Mouse (Mus musculus) liver, embryonic 14.5 days (tissue): Measurements from ENCODE around the gene Sertad4. TPM values are rescaled to one million over a fixed set of nuclear protein-coding genes. Genes with fewer than 3 reads are reported as not detected.

Source experiments
- ATAC-seq: fragments of 200-750 bp; cut with Nextera tagmentation; 2 replicates; pipeline ENCODE4 v1.8.0; 2017; ENCODE audit warnings: moderate number of reproducible peaks, mild to moderate bottlenecking, moderate library complexity; ENCODE audit not compliant: insufficient read depth
- DNase-seq, 3 experiments: peaks; one replicate each; pipeline ENCODE4 v3.0.0-alpha.2; 2012 to 2013; ENCODE audit warnings: low read depth in 3 of 3, low spot score in 3 of 3
- H3K27ac ChIP-seq: fragments of 300-500 bp; sonication (generic); 2 replicates; pipeline ENCODE4 v1.5.1; 2014; ENCODE audit warnings: moderate library complexity, mild to moderate bottlenecking, control low read depth, inconsistent platforms
- H3K27me3 ChIP-seq: fragments of 300-500 bp; sonication (generic); 2 replicates; pipeline ENCODE4 v1.6.1; 2014; ENCODE audit warnings: mild to moderate bottlenecking, low read length, moderate library complexity; ENCODE audit not compliant: control insufficient read depth, insufficient read depth
- H3K36me3 ChIP-seq: fragments of 300-500 bp; sonication (generic); replicated peaks from 2 replicates; pipeline ENCODE4 v1.6.1; 2014; ENCODE audit warnings: low read depth; ENCODE audit not compliant: control insufficient read depth, insufficient read depth
- H3K4me1 ChIP-seq, 2 experiments: fragments of 200-500 bp in 1 of 2; fragments of 300-500 bp in 1 of 2; sonication (generic) in 1 of 2; replicated peaks; 2 replicates each; pipeline ENCODE4 v1.6.1; 2012 to 2014; ENCODE audit warnings: antibody characterized with exemption in 1 of 2, inconsistent platforms in 1 of 2, low read length in 1 of 2; ENCODE audit not compliant: control insufficient read depth in 2 of 2, insufficient read depth in 2 of 2
- H3K4me2 ChIP-seq: fragments of 300-500 bp; sonication (generic); 2 replicates; pipeline ENCODE4 v1.6.1; 2014; ENCODE audit warnings: low read depth, mild to moderate bottlenecking, control low read depth, moderate library complexity
- H3K4me3 ChIP-seq, 2 experiments: fragments of 200-500 bp in 1 of 2; fragments of 300-500 bp in 1 of 2; sonication (generic) in 1 of 2; 2 replicates each; pipeline ENCODE4 v1.5.1; 2012 to 2014; ENCODE audit warnings: low read depth in 2 of 2, low read length in 2 of 2, mild to moderate bottlenecking in 2 of 2, control low read depth in 1 of 2, inconsistent platforms in 1 of 2, moderate library complexity in 1 of 2; ENCODE audit not compliant: insufficient read depth in 1 of 2
- H3K9ac ChIP-seq: fragments of 300-500 bp; sonication (generic); replicated peaks from 2 replicates; pipeline ENCODE4 v1.6.1; 2014; ENCODE audit warnings: mild to moderate bottlenecking, control low read depth, moderate library complexity
- H3K9me3 ChIP-seq: fragments of 300-500 bp; sonication (generic); 2 replicates; pipeline ENCODE4 v1.6.1; 2016; ENCODE audit warnings: low read length, mixed read lengths; ENCODE audit not compliant: control insufficient read depth
- CTCF ChIP-seq: IDR thresholded peaks from 2 replicates; pipeline ENCODE4 v1.5.1; 2016; ENCODE audit warnings: antibody characterized with exemption, low read depth, control low read depth
- EP300 ChIP-seq: IDR thresholded peaks from 2 replicates; pipeline ENCODE4 v1.6.1; 2016; ENCODE audit warnings: antibody characterized with exemption, low read depth
- WGBS: fragments of 180-500 bp; shearing (Covaris S2); extraction: QIAGEN DNeasy Blood & Tissue Kit; methylation state at CpG from one replicate; pipeline ENCODE4 v1.1.7; 2014; ENCODE audit not compliant: insufficient replicate concordance; 5-methylcytosine and 5-hydroxymethylcytosine counted together
- polyA plus RNA-seq, 2 experiments: library from polyadenylated mRNA; depleted of rRNA in 1 of 2; stranded (reverse) in 1 of 2; unstranded in 1 of 2; fragments of >200 nt; fragmentation: Nextera tagmentation in 1 of 2; extraction: Ambion mirVana in 1 of 2; gene quantifications; 2 replicates each; pipeline versions ENCODE4 v1.2.1 to v1.2.3; 2012 to 2014

The Sertad4 gene
- polyA plus RNA-seq, 2 experiments: 0.19 to 0.37 TPM

DNA sequence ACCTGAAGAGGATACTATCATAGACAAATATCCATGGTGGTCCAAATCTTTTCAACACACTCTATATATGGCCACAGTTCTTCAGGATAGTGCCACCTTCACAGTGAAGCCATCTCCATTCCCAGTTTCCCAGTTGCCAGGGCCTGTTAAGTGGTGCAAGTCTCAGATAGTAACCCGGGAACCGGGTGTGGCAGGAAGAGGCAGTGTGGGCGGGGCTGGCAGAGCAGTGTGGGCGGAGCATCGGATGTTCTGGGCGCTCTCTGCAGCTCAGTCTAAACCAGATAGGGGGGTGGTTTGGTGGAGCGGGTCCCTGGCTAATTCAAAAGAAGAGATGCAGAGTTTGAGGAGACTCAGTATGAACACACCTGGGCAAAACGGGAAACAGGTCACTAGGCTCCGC is 29.8 kb downstream of the Sertad4 start:
- no peak overlapping the region for H3K4me2 ChIP-seq
- no peak overlapping the region for H3K9ac ChIP-seq
- ATAC-seq (peak; percentile 75), DNase-seq (peak; percentile 17 to 39 (median 30))
- H3K36me3 ChIP-seq: no peaks in the 10 kb centered on the region
- no peak overlapping the region for H3K27ac ChIP-seq
- H3K4me3 ChIP-seq: no peak overlapping the region
- no peaks in the 10 kb centered on the region for H3K27me3 ChIP-seq
- 15% methylated on average over 9 of the region's 9 CpGs for WGBS
- TF ChIP-seq CTCF (no peak), EP300 (no peak)
- no peaks in the 10 kb centered on the region for H3K9me3 ChIP-seq
- H3K4me1 ChIP-seq: no peaks in the 10 kb centered on the region; a peak in 1 of 4 replicates

DNA sequence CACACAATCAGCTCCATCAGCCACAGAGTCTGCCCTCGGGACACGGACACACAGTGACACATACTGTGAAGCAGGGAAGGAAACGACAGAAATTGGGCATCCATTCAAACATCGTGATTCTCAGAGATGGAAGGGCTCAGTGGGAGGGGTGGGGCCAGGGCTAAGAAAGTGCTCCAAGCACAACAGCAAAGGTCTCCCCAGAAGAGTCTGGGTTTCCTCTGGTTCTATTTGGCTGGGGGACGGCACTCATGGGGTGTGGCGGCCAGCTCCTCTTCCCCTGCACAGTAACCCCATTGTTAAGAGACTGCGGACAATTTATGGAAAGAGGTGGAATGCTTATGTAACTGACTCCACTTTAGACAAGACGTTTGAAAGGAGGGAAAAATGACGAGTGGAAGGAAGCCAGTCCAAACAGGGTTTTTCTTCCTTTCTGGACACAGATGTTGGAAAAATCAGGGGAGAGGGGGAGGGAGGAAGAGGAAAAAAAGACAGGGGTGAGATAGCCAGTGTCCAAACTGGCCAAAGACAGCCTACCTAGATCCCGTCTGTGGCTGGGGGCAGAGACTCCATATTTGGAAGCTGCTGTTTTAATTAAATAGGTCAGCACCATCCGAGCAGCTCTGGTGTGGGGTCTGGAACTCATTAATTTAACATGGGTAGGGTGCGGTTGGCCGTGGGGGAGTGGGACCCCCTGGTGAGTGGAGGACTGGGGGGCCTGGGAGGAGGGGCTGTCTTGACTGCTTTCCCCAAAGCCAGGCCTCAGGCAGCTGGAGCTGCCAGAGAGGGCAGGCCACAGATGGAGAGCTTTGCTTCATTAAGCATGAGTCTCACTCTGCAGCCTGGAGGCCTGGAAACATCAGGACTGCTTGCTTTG is 32.7 kb downstream of the Sertad4 start:
- H3K4me1 ChIP-seq: no peaks in the 10 kb centered on the region; a peak in 1 of 4 replicates
- TF ChIP-seq CTCF: no peak
- TF ChIP-seq EP300: no peak
- 47% methylated on average over 13 of the region's 13 CpGs for WGBS
- no peak for DNase-seq
- no peak overlapping the region for H3K27ac ChIP-seq
- no peaks in the 10 kb centered on the region for H3K36me3 ChIP-seq
- H3K9ac ChIP-seq: no peak overlapping the region
- no peak for ATAC-seq
- H3K4me3 ChIP-seq: no peak overlapping the region
- no peaks in the 10 kb centered on the region for H3K27me3 ChIP-seq
- no peak overlapping the region for H3K4me2 ChIP-seq
- H3K9me3 ChIP-seq: no peaks in the 10 kb centered on the region

DNA sequence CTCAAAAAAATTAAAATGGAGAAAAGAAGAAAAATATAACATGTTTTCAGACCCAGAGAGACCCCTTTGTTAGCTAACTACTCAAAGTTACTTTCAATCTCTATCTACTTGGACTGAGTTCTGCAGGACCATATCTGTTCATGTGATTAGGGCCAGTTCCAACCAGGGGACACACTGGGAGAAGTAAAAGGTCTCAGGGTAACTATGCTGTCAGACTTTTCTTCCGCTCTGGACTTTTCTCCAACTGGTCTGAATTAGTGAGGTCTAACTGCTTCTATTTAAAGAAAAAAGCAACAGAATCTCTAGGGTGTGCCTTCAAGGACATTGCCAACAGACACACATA is 33.3 kb downstream of the Sertad4 start:
- Histone ChIP-seq H3K27me3 (no peaks in the 10 kb centered on the region), H3K36me3 (no peaks in the 10 kb centered on the region), H3K9ac (no peak overlapping the region), H3K4me3 (no peak overlapping the region), H3K4me1 (no peaks in the 10 kb centered on the region; a peak in 1 of 4 replicates), H3K4me2 (no peak overlapping the region), H3K9me3 (no peaks in the 10 kb centered on the region), H3K27ac (no peak overlapping the region)
- WGBS: 79% methylated on average over 1 of the region's 1 CpGs
- TF ChIP-seq EP300: no peak
- TF ChIP-seq CTCF: no peak
- DNase-seq: no peak
- ATAC-seq: no peak

DNA sequence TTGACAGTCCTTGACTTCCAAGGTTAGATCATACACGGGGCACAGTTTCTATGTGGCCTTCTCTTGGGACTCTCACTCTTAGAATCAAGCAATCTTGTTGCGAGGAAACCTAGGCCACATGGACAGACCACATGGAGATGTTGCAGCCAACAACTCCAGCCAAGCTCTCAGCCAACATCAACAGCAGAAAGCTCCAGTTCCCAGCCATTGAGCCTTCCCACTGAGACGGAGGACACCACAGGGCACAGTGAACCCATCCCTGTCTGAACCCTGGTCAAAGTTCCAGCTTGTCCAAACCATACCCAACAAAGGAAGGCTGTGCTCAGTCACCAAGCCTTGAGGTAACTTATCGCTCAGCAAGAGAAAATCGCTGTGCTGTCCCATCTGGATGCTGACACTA is 37.2 kb downstream of the Sertad4 start:
- ATAC-seq: no peak
- Histone ChIP-seq H3K36me3 (no peaks in the 10 kb centered on the region), H3K4me3 (no peak overlapping the region), H3K9ac (no peak overlapping the region), H3K9me3 (no peaks in the 10 kb centered on the region), H3K27me3 (no peaks in the 10 kb centered on the region), H3K27ac (no peak overlapping the region), H3K4me1 (0 out of 4 replicates have a peak, but pooled peaks cover 1 to 2% of the 10 kb centered on the region in 2 experiments), H3K4me2 (no peak overlapping the region)
- TF ChIP-seq CTCF: no peak
- TF ChIP-seq EP300: no peak
- WGBS: 64% methylated on average over 5 of the region's 5 CpGs
- DNase-seq: no peak

DNA sequence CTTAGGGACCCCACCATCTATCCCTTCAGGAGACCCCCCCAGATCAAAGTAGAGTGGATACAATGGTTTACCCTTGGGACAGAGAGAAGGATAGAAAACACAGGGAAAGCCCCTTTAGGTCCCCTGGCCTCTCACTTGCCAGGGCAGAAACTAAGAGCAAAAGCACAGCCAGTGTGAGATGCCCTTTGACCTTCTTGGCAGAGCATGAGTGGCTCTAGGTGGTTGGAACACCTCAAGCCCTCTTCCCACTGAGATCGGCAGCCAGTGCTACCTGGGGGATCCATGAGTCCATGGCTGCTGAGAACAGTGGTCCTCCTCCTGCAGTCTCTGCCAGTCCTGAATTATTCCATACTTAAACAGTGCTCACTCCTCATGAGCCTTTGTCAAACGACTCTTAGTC is 39.8 kb downstream of the Sertad4 start:
- no peak overlapping the region for H3K4me2 ChIP-seq
- no peak overlapping the region for H3K27ac ChIP-seq
- TF ChIP-seq CTCF (no peak), EP300 (no peak)
- H3K9ac ChIP-seq: no peak overlapping the region
- peaks cover 2 to 7% of the 10 kb centered on the region in 2 experiments; a peak in 1 of 4 replicates for H3K4me1 ChIP-seq
- DNase-seq: no peak
- H3K9me3 ChIP-seq: no peaks in the 10 kb centered on the region
- H3K4me3 ChIP-seq: no peak overlapping the region
- H3K27me3 ChIP-seq: no peaks in the 10 kb centered on the region
- ATAC-seq: no peak
- no peaks in the 10 kb centered on the region for H3K36me3 ChIP-seq
- WGBS: 35% methylated on average over 2 of the region's 2 CpGs
